Mouse (Mus musculus): ENCODE measurements around the gene Pigm. TPM values are rescaled to one million over a fixed set of nuclear protein-coding genes. Genes with fewer than 3 reads are reported as not detected.

Pigm gene
- 3.5 and 3.7 TPM in 2 replicates for polyA plus RNA-seq (2015; fragmentation: Nextera tagmentation; extraction: Ambion mirVana)

DNA sequence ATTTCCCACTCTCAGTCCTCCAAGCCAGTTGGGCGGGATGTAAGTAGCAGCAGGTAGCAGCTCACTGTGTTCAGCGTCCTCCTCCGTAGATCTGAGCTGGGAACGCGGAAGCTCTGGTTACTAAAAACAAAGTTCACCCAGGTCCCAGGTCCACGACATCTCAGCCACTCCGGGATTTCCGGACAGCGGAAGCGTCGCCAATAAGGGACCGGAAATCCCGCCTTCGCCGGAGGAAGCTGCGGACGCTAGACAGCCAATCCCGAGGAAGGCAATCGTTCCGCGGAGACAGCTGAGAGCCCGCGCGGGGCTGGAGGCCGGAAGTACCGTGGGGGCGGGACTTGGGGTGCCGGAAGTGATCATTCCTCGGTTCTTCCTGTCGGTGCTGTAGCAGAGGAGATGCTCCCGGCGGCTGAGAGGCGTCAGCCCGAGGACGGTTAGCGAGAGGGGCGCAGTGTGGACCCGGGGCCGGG lies at the start of gene Pigm:
TSS of gene Pigm (plus strand) at position 349 of the 470 bp plus-strand sequence.
- H3K4me2 ChIP-seq (ENCODE audit: low read depth, low read length): peak within 1 kb of the TSS; percentile 97
- H3K27me3 ChIP-seq (ENCODE audit: control insufficient read depth, insufficient read depth, low read length): no peaks in the 10 kb centered on the region
- WGBS: under 1% methylated on average over 35 of the region's 39 CpGs
- peak within 1 kb of the TSS; percentile 96 for H3K4me3 ChIP-seq (ENCODE audit: low read length)
- H3K9me3 ChIP-seq (replicated peaks; ENCODE audit: control insufficient read depth, low read length): no peaks in the 10 kb centered on the region
- H3K9ac ChIP-seq (ENCODE audit: low read length): peak within 1 kb of the TSS; percentile 90
- peak; percentile 98 for ATAC-seq (replicated peaks; ENCODE audit: extremely low read depth, insufficient read depth, low FRiP score)
- H3K4me1 ChIP-seq (ENCODE audit: control insufficient read depth, insufficient read depth, low read length): peaks cover 12% of the 10 kb centered on the region
- peak within 1 kb of the TSS; percentile 83 for H3K27ac ChIP-seq (ENCODE audit: low read length)
- 0 out of 2 replicates have a peak, but pooled peaks cover 4% of the 10 kb centered on the region for H3K36me3 ChIP-seq (ENCODE audit: control insufficient read depth, insufficient read depth)

- peaks cover 4% of the 10 kb centered on the region for H3K9me3 ChIP-seq (replicated peaks; ENCODE audit: control insufficient read depth, low read length)
- peak overlapping the region; percentile 58 for H3K4me3 ChIP-seq (ENCODE audit: low read length)
- no peaks in the 10 kb centered on the region for H3K36me3 ChIP-seq (ENCODE audit: control insufficient read depth, insufficient read depth)
- peaks cover 2% of the 10 kb centered on the region; the same call in 1 of the 2 replicates for H3K4me1 ChIP-seq (ENCODE audit: control insufficient read depth, insufficient read depth, low read length)
- peak overlapping the region; percentile 88 for H3K4me2 ChIP-seq (ENCODE audit: low read depth, low read length)
- no peak overlapping the region for H3K27ac ChIP-seq (ENCODE audit: low read length)
- no peak for ATAC-seq (replicated peaks; ENCODE audit: extremely low read depth, insufficient read depth, low FRiP score)
- H3K9ac ChIP-seq (ENCODE audit: low read length): no peak overlapping the region
- 52% methylated on average over 11 of the region's 11 CpGs for WGBS
- peaks cover 58% of the 10 kb centered on the region for H3K27me3 ChIP-seq (ENCODE audit: control insufficient read depth, insufficient read depth, low read length)
Observed at GRCm38 (mm10) chr1:172326684-172327083, 49.7 kb upstream of the Pigm start.

- H3K27me3 ChIP-seq (ENCODE audit: control insufficient read depth, insufficient read depth, low read length): peaks cover 61% of the 10 kb centered on the region
- no peak overlapping the region for H3K27ac ChIP-seq (ENCODE audit: low read length)
- peaks cover 4% of the 10 kb centered on the region for H3K9me3 ChIP-seq (replicated peaks; ENCODE audit: control insufficient read depth, low read length)
- no peak overlapping the region for H3K9ac ChIP-seq (ENCODE audit: low read length)
- no peak overlapping the region for H3K4me3 ChIP-seq (ENCODE audit: low read length)
- H3K4me2 ChIP-seq (ENCODE audit: low read depth, low read length): no peak overlapping the region
- ATAC-seq (replicated peaks; ENCODE audit: extremely low read depth, insufficient read depth, low FRiP score): no peak
- no peaks in the 10 kb centered on the region for H3K36me3 ChIP-seq (ENCODE audit: control insufficient read depth, insufficient read depth)
- WGBS: 76% methylated on average over 16 of the region's 16 CpGs
- peaks cover 2% of the 10 kb centered on the region; the same call in 1 of the 2 replicates for H3K4me1 ChIP-seq (ENCODE audit: control insufficient read depth, insufficient read depth, low read length)
Observed at GRCm38 (mm10) chr1:172327206-172328001, 48.9 kb upstream of the Pigm start.

DNA sequence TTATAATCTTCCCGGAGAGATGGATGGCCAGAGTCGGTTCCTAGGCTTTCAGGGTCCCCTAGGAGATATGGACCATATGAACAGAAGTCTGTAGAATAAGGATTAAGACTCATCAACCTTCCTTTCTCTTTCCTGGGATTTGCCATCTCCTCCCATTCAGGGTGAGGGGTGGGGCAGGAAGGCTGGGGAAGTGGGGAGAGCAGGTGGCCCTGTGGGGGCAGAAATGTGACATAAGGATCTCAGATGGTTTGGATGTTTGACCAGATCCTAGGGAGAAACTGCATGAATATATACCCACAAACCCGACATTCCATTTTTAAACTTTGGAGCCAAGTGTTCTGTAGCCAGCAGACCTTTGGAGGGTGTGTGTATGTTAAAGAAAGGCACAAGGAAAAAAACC lies 48.3 kb upstream of the Pigm start:
- Histone ChIP-seq H3K9ac (ENCODE audit: low read length) (no peak overlapping the region), H3K4me2 (ENCODE audit: low read depth, low read length) (no peak overlapping the region), H3K27ac (ENCODE audit: low read length) (no peak overlapping the region), H3K9me3 (replicated peaks; ENCODE audit: control insufficient read depth, low read length) (peaks cover 4% of the 10 kb centered on the region), H3K36me3 (ENCODE audit: control insufficient read depth, insufficient read depth) (no peaks in the 10 kb centered on the region), H3K4me3 (ENCODE audit: low read length) (no peak overlapping the region), H3K27me3 (ENCODE audit: control insufficient read depth, insufficient read depth, low read length) (peaks cover 58% of the 10 kb centered on the region), H3K4me1 (ENCODE audit: control insufficient read depth, insufficient read depth, low read length) (peaks cover 2% of the 10 kb centered on the region; the same call in 1 of the 2 replicates)
- ATAC-seq (replicated peaks; ENCODE audit: extremely low read depth, insufficient read depth, low FRiP score): no peak
- 75% methylated on average over 3 of the region's 3 CpGs for WGBS

- H3K4me2 ChIP-seq (ENCODE audit: low read depth, low read length): no peak overlapping the region
- H3K27me3 ChIP-seq (ENCODE audit: control insufficient read depth, insufficient read depth, low read length): peaks cover 58% of the 10 kb centered on the region
- H3K36me3 ChIP-seq (ENCODE audit: control insufficient read depth, insufficient read depth): no peaks in the 10 kb centered on the region
- H3K9ac ChIP-seq (ENCODE audit: low read length): no peak overlapping the region
- peaks cover 2% of the 10 kb centered on the region; the same call in 1 of the 2 replicates for H3K4me1 ChIP-seq (ENCODE audit: control insufficient read depth, insufficient read depth, low read length)
- H3K4me3 ChIP-seq (ENCODE audit: low read length): no peak overlapping the region
- H3K27ac ChIP-seq (ENCODE audit: low read length): no peak overlapping the region
- H3K9me3 ChIP-seq (replicated peaks; ENCODE audit: control insufficient read depth, low read length): peaks cover 4% of the 10 kb centered on the region
- no peak for ATAC-seq (replicated peaks; ENCODE audit: extremely low read depth, insufficient read depth, low FRiP score)
- WGBS: 71% methylated on average over 7 of the region's 7 CpGs
Observed at GRCm38 (mm10) chr1:172328461-172328860, 47.9 kb upstream of the Pigm start.

DNA sequence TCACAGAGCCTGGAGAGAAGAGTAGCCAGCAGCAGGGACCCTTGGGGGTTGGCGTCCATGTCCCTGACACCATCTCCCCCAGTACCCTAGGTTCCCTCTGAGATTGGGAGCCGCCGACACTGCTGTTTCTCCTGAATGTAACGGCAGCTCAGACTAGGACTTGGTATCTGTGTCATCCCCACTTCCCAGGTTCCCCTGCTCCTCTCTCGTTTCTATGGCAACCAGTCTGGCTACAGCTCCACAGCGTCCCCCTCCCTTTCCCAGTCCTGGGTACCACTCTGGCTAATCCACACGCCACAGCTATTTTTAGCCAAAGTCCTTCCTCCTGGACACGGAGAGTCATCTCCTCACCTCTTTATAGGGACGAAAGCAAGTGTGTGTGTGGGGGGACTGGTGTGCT lies 47.2 kb upstream of the Pigm start, which contains the start of gene Kcnj9:
TSS of gene Kcnj9 (minus strand) at position 188 of the 400 bp plus-strand sequence.
- Histone ChIP-seq H3K4me2 (ENCODE audit: low read depth, low read length) (no peak within 1 kb of the TSS), H3K9me3 (replicated peaks; ENCODE audit: control insufficient read depth, low read length) (peaks cover 4% of the 10 kb centered on the region), H3K27ac (ENCODE audit: low read length) (no peak within 1 kb of the TSS), H3K4me1 (ENCODE audit: control insufficient read depth, insufficient read depth, low read length) (peaks cover 2% of the 10 kb centered on the region; the same call in 1 of the 2 replicates), H3K27me3 (ENCODE audit: control insufficient read depth, insufficient read depth, low read length) (peaks cover 64% of the 10 kb centered on the region), H3K4me3 (ENCODE audit: low read length) (no peak within 1 kb of the TSS), H3K9ac (ENCODE audit: low read length) (no peak within 1 kb of the TSS), H3K36me3 (ENCODE audit: control insufficient read depth, insufficient read depth) (no peaks in the 10 kb centered on the region)
- ATAC-seq (replicated peaks; ENCODE audit: extremely low read depth, insufficient read depth, low FRiP score): no peak
- WGBS: 20% methylated on average over 9 of the region's 9 CpGs

- no peaks in the 10 kb centered on the region for H3K36me3 ChIP-seq (ENCODE audit: control insufficient read depth, insufficient read depth)
- H3K27me3 ChIP-seq (ENCODE audit: control insufficient read depth, insufficient read depth, low read length): peaks cover 64% of the 10 kb centered on the region
- no peak overlapping the region for H3K4me3 ChIP-seq (ENCODE audit: low read length)
- WGBS: 60% methylated on average over 6 of the region's 6 CpGs
- no peak overlapping the region for H3K4me2 ChIP-seq (ENCODE audit: low read depth, low read length)
- H3K9ac ChIP-seq (ENCODE audit: low read length): no peak overlapping the region
- peaks cover 2% of the 10 kb centered on the region; the same call in 1 of the 2 replicates for H3K4me1 ChIP-seq (ENCODE audit: control insufficient read depth, insufficient read depth, low read length)
- ATAC-seq (replicated peaks; ENCODE audit: extremely low read depth, insufficient read depth, low FRiP score): no peak
- H3K27ac ChIP-seq (ENCODE audit: low read length): no peak overlapping the region
- H3K9me3 ChIP-seq (replicated peaks; ENCODE audit: control insufficient read depth, low read length): peaks cover 4% of the 10 kb centered on the region
Observed at GRCm38 (mm10) chr1:172329616-172330015, 46.7 kb upstream of the Pigm start.

DNA sequence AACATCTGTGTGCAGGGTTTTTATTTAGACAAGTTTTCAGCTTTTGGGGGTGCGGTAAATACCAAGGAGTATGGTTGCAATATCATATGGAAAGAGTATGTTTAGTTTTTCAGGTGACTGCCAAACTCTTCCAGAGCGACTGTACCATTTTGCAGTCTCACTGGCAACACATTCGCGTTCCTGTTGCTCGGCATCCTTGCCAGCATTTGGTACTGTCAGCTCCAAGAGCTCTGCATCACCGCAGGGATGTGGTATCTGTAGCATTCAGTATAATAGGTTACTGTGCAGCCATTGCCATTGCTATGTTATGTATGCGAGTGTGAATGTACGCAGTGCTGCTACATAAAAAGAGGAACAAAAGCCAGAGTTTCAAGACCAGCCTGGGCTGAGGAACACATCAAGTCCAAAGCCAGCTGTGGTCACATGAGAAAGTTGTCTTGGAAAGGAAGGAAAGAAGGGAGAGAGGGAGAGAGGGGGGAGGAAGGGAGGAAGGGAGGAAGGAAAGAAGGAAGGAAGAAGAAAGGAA lies 44.9 kb upstream of the Pigm start:
- no peak for ATAC-seq (replicated peaks; ENCODE audit: extremely low read depth, insufficient read depth, low FRiP score)
- peaks cover 58% of the 10 kb centered on the region for H3K27me3 ChIP-seq (ENCODE audit: control insufficient read depth, insufficient read depth, low read length)
- WGBS: 65% methylated on average over 8 of the region's 8 CpGs

DNA sequence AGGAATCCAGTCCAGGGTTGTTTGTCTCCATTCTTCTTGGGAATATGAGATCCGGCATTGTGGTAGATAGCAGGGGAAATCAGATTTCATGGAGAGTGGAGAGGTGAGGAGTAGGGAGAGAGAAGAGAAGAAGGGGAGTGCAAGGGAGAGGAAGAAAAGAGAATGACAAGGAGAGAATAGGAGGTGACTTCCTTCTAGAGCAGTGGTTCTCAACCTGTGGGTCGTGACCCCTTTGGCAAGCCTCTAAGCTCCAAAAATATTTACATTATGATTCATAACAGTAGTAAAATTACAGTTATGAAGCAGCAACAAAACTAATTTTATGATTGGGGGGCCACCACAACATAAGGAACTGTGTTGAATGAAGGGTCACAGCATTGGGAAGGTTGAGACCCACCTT lies 43.4 kb upstream of the Pigm start:
- H3K9ac ChIP-seq (ENCODE audit: low read length): no peak overlapping the region
- 76% methylated on average over 2 of the region's 2 CpGs for WGBS
- no peak overlapping the region for H3K27ac ChIP-seq (ENCODE audit: low read length)
- H3K4me1 ChIP-seq (ENCODE audit: control insufficient read depth, insufficient read depth, low read length): no peaks in the 10 kb centered on the region
- no peaks in the 10 kb centered on the region for H3K36me3 ChIP-seq (ENCODE audit: control insufficient read depth, insufficient read depth)
- no peak overlapping the region for H3K4me3 ChIP-seq (ENCODE audit: low read length)
- H3K9me3 ChIP-seq (replicated peaks; ENCODE audit: control insufficient read depth, low read length): no peaks in the 10 kb centered on the region
- H3K4me2 ChIP-seq (ENCODE audit: low read depth, low read length): no peak overlapping the region
- no peak for ATAC-seq (replicated peaks; ENCODE audit: extremely low read depth, insufficient read depth, low FRiP score)
- peaks cover 48% of the 10 kb centered on the region for H3K27me3 ChIP-seq (ENCODE audit: control insufficient read depth, insufficient read depth, low read length)

More for the DNA sequence above, 44.9 kb upstream of the Pigm start:
- no peaks in the 10 kb centered on the region for H3K4me1 ChIP-seq (ENCODE audit: control insufficient read depth, insufficient read depth, low read length)
- H3K4me3 ChIP-seq (ENCODE audit: low read length): no peak overlapping the region
- no peak overlapping the region for H3K9ac ChIP-seq (ENCODE audit: low read length)
- no peak overlapping the region for H3K27ac ChIP-seq (ENCODE audit: low read length)
- no peak overlapping the region for H3K4me2 ChIP-seq (ENCODE audit: low read depth, low read length)
- H3K9me3 ChIP-seq (replicated peaks; ENCODE audit: control insufficient read depth, low read length): peaks cover 4% of the 10 kb centered on the region
- H3K36me3 ChIP-seq (ENCODE audit: control insufficient read depth, insufficient read depth): no peaks in the 10 kb centered on the region

All from heart, embryonic 16.5 days (tissue).